Mouse (Mus musculus): ENCODE measurements around the gene Dusp1. TPM values are rescaled to one million over a fixed set of nuclear protein-coding genes. Genes with fewer than 3 reads are reported as not detected.

Dusp1 gene
- total RNA-seq, 4 experiments from 2014 or later: 49.6 to 99.2 (median 59.4) TPM

DNA sequence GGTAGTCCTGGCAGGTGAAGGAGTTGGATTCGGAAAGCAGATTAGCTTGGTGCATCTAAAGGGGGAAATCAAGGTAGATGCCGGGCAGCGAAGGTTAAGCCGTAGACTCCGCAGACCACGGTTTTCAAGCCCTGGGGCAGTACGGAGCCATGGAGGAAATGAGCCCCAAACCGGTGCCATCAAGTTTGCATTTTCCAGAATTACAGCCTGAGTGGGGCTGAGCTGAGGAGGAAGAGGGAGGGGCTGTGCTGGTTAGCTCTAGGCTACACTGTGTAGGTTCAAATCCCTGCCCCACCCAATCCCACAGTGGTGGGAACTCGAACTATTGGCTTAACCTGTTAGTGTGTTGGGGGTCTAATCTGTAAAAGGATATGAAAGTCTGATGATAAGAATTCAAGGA, 97.4 kb downstream of the Dusp1 start:
- DNase-seq (ENCODE audit: low spot score in 2 of 2): no peak

DNA sequence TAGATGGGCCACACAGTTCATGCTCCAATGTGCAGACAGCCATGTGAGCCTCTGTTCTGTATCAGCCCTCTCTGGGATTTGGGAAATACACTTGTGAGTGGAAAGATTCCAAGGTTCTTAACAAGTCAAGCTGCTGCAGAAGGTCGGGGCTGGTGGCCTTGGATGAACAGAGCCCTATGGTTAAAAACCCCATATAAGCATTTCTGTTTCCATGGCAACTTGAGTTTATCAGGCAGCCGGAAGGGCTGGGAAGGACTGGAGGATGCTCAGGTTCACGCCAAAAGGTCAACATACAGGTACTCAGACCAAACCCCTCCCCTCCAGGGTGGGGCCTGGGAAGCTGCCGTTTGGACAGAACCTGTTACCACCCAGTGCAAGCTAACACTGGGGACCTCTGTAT, 97.9 kb downstream of the Dusp1 start:
- DNase-seq (ENCODE audit: low spot score in 2 of 2): no peak

DNA sequence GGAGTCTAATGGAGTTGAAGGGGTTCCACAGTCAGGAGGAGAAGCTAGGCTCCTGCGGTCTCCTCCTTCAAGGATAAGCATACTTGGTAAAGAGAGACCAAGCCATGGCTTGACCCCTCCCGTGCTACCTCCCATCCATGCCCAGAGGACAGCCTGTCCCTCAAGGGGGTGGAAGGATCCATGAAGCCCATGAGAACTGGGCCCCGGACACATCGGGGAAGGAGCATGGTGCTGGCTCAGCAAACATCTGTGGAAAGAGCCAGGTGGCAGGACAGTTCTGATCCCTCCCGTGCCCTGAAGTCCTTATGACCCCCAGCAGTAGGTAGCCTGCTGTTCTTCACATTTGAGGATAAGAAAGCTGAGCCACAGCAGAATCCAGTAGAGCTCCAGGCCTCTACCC, 98.5 kb downstream of the Dusp1 start:
- no peak for DNase-seq (ENCODE audit: low spot score in 2 of 2)

DNA sequence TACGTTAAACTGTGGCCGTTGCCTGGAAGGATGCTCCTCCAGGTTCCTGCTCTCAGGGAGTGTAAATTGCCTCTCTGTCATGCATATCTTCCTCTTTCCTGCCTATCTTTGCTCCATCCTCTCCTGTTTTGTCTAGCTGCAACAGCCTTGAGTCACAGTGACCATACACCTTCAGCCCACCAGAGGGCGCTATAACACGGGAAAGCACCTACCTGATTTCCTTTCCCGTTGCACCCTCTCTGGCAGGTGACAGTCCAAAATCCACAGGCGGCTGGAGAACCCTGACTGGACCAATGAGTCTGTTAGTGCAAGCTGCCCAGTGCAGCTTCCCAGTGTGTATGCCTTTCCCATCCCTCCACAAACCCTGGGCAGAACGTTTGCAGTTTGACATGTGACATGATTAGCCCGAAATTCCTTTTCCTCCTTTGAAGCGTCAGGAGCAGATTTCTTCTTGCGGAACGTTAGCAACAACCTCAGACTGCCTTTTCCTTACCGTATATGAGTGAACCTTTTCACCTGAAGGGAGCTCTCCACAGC, 99.2 kb downstream of the Dusp1 start:
- peak; percentile 50 to 52 for DNase-seq (ENCODE audit: low spot score in 2 of 2)

DNA sequence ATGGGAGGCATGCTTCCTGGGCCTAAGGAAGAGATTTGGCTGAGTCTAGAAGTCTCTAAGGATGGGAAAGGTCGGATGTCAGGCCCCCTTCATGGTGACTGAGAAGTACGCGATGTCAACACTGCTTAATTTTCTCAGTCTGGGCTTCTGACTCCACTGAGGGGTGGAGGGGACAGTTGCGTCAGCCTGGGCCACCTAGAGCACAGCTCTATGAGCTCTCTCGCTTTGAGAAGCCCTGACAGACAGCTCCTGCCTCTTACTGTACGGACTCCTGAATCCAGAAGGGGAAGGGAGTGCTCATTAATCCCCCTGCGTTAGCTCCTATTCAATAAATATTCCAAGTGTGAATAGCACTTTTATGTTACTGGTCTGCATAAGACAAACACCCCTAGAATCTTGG, 103.9 kb downstream of the Dusp1 start:
- DNase-seq (ENCODE audit: low spot score in 2 of 2): no peak

DNA sequence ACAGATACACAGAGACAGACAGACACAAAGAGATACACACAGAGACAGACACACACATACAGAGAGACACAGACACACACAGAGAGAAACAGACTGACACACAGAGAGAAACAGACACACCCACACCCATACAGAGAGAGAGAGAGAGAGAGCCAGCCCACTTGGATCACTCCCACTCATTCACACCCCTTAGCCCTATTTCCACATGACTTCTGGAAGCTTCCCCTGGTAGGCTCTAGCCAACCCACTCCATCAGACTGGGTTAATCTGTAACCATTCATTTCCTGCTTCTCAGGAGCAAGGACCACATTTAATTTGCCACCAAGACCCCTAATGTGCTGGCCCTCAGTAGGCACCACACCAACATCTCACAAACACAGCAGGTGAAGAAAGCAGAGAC, 104.4 kb downstream of the Dusp1 start:
- no peak for DNase-seq (ENCODE audit: low spot score in 2 of 2)

Small RNA genes within 50 kb of the gene (microRNA-seq; reads per million reads assigned to microRNA genes)
- not detected for gene Gm22420

Other genes with a start within 250 kb of the Dusp1 start
- 1 to 10 TPM; 1.9 to 3.5 (median 2.5) TPM for gene Neurl1b, start 147.3 kb downstream of the Dusp1 start, total RNA-seq (2022)
- 10 to 100 TPM; 42.1 to 62.2 (median 50.9) TPM for gene Ergic1, start 639 bp downstream of the Dusp1 start, total RNA-seq (2022)
- gene Atp6v0e, start 101.1 kb upstream of the Dusp1 start, total RNA-seq (2022): 10 to 100 TPM; 42.0 to 50.3 (median 45.8) TPM
- gene Crebrf, start 153.5 kb upstream of the Dusp1 start, total RNA-seq (2022): 10 to 100 TPM; 40.9 to 48.0 (median 42.9) TPM
- 10 to 100 TPM; 21.9 to 33.2 (median 30.4) TPM for gene Bnip1, start 218.9 kb upstream of the Dusp1 start, total RNA-seq (2022)